17 mouse cellular contexts compared by ENCODE assay signal in the genomic region with DNA sequence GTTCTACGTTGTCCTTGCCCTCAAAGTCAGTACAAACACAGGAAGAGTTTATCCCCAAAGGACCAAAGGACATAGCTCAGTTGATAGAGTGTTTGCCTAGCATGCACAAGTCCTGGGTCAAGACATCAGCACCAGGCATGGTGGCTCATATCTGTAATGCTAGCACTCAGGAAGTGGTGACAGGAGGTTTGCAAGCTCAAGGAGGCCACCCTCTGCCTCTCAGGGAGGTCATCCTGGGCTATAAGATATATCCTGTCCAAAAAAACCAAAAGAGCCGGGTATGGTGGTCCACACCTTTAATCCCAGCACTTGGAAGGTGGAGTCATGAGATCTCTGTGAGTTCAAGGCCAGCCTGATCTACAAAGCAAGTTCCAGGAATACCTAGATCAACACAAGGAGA.
"Had no signal": no experiment of that assay in that cellular context is flagged by ENCODE, and none has a peak within 500 bp of the region (broad histone marks: within the 10 kb centered on the region; RNA-seq: fewer than 3 reads in every experiment).

No protein-coding gene starts in this region.

- H3K9ac ChIP-seq: lung, embryonic 14.5 days; midbrain, embryonic 12.5 days; neural tube, embryonic 13.5 days; neural tube, embryonic 15.5 days; stomach, embryonic 15.5 days had no signal

- DNase-seq: lung, adult 18-20 months; lung, embryonic 14.5 days; lung, postnatal 10 days; lung, postnatal 4 days; midbrain, embryonic 14.5 days; right cerebral cortex, postnatal 14 days; thymus, adult 2 months; thymus, postnatal 25 days; thymus, postnatal 4 days had no signal

- H3K4me3 ChIP-seq: midbrain, embryonic 10.5 days; midbrain, embryonic 12.5 days; myocyte; neural tube, embryonic 13.5 days; neural tube, embryonic 15.5 days; stomach, embryonic 15.5 days had no signal

- H3K27me3 ChIP-seq: stomach, embryonic 15.5 days had no signal

- H3K4me2 ChIP-seq: lung, embryonic 14.5 days; midbrain, embryonic 12.5 days; neural tube, embryonic 13.5 days; neural tube, embryonic 15.5 days; stomach, embryonic 15.5 days had no signal

- H3K9me3 ChIP-seq: midbrain, embryonic 10.5 days; midbrain, embryonic 12.5 days; neural tube, embryonic 13.5 days; neural tube, embryonic 15.5 days; stomach, embryonic 15.5 days had no signal

- H3K27ac ChIP-seq: midbrain, embryonic 10.5 days; midbrain, embryonic 12.5 days; neural tube, embryonic 13.5 days; neural tube, embryonic 15.5 days; stomach, embryonic 15.5 days; stomach, postnatal 0 days had no signal

- ATAC-seq: midbrain, embryonic 16.5 days had no signal

- H3K36me3 ChIP-seq: neural tube, embryonic 15.5 days had no signal
